Mouse (Mus musculus) lung, adult 2 months (tissue): ENCODE measurements around the gene Nfya.

Source experiments
- CTCF ChIP-seq: fragments of 200-500 bp; IDR thresholded peaks from 2 replicates; pipeline ENCODE4 v1.5.1; 2011; ENCODE audit warnings: mild to moderate bottlenecking, low read length, control low read depth; ENCODE audit not compliant: insufficient read depth
- POLR2A ChIP-seq: fragments of 200-500 bp; IDR thresholded peaks from 2 replicates; pipeline ENCODE4 v1.6.1; 2011; ENCODE audit warnings: low read depth, mild to moderate bottlenecking, control low read depth, low read length, borderline replicate concordance; ENCODE audit errors: extremely low read depth

DNA sequence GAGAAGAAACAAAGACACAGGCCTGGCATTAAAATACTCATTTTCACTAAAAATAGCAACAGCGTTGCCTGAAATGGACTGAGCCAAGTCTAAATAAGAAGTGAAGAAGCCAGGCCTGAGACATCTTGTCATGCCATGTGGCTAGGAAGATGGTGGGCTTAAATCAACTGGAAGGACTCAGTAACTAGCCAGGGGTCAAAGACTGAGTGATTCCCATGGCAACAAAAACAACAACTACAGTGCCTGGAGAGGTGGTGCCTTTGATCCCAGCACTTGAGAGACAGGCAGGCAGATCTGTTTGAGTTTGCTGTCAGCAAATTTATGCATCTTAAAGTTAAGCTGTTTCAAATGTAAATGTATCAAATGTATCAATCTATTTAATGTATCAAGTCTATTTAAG, 69.4 kb downstream of the Nfya start:
- TF ChIP-seq POLR2A (no peak), CTCF (no peak)
